Mouse (Mus musculus) lung, adult 2 months (tissue): Measurements from ENCODE around the gene D7Ertd443e. TPM values are rescaled to one million over a fixed set of nuclear protein-coding genes. Genes with fewer than 3 reads are reported as not detected.

Experiments used
- DNase-seq: peaks from one replicate; pipeline ENCODE4 v3.0.0; 2022
- H3K4me1 ChIP-seq: fragments of 200-500 bp; 2 replicates; pipeline ENCODE4 v1.6.1; 2011; ENCODE audit warnings: low read length; ENCODE audit not compliant: control insufficient read depth, insufficient read depth
- H3K4me3 ChIP-seq: fragments of 200-500 bp; replicated peaks from 2 replicates; pipeline ENCODE3; 2011; ENCODE audit warnings: low read depth, mild to moderate bottlenecking, control low read depth, low read length; ENCODE audit errors: extremely low read depth
- CTCF ChIP-seq: fragments of 200-500 bp; IDR thresholded peaks from 2 replicates; pipeline ENCODE4 v1.5.1; 2011; ENCODE audit warnings: mild to moderate bottlenecking, low read length, control low read depth; ENCODE audit not compliant: insufficient read depth
- POLR2A ChIP-seq: fragments of 200-500 bp; IDR thresholded peaks from 2 replicates; pipeline ENCODE4 v1.6.1; 2011; ENCODE audit warnings: low read depth, mild to moderate bottlenecking, control low read depth, low read length, borderline replicate concordance; ENCODE audit errors: extremely low read depth
- WGBS: fragments of 180-500 bp; shearing (Covaris S2); methylation state at CpG from one replicate; pipeline ENCODE4 v1.1.7; 2018; 5-methylcytosine and 5-hydroxymethylcytosine counted together
- polyA plus RNA-seq: library from polyadenylated mRNA; depleted of rRNA; stranded (reverse); fragments of >200 nt; gene quantifications from 2 replicates; pipeline ENCODE4 v1.2.3, GENCODE M21; 2012; rRNA removed

The D7Ertd443e gene
- polyA plus RNA-seq, 1 experiment = 0.22 TPM

DNA sequence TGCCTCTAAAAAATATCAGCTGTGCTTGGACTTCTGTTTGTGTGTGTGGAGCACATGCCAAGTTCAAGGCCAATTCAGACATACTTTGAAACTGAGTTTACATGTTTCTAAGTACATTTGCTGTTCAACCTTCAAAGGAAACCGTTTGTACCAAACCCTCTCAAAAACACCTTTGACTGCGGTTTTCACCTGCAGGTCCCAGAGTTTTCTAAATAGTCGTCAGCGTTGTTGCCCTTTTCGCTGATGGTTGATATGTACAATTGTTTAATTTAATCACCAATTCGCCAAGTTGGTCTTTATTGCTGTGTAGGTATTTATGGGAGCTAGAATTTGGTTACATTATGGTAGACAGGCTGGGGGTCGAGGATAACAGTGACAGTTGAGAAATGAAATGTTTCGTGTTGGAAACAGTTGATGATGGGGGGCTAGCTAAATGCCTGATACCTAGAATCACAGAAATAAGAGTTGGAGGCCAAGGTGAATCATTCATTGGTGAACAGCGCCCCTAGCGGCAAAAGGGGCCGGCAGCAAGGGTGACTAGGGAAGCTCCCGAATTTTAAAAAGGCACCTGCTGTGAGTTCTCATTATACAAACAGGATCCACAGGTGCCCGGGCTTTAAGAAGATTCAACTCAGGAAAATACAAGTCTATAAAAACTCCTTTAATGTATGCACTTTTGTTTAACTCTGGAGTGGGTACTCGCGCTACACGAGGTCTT lies 161.9 kb downstream of the D7Ertd443e start:
- Histone ChIP-seq H3K4me1 (peaks cover 9% of the 10 kb centered on the region), H3K4me3 (no peak overlapping the region)
- DNase-seq = peak; percentile 74
- TF ChIP-seq CTCF (peak; percentile 70), POLR2A (no peak)
- 21% methylated on average over 16 of the region's 16 CpGs for WGBS

Other genes starting within 250 kb of the D7Ertd443e start
- gene Adam12, start 153.5 kb downstream of the D7Ertd443e start, polyA plus RNA-seq = 1.1 and 1.2 TPM in 2 replicates